Mouse (Mus musculus) CH12.LX (cell line): ENCODE measurements at regions not wholly inside any gene's neighbourhood (a gene's known extent, or its start where the extent isn't known, plus 50 kb on each side); places are given as distances from the start of the nearest gene placed in this dataset.

Experiments used
- DNase-seq: peaks from one replicate; pipeline ENCODE4 v3.0.0-alpha.2; 2013; ENCODE audit errors: extremely low read depth
- H3K27ac ChIP-seq: 2 replicates; pipeline ENCODE4 v1.5.1; 2012; ENCODE audit warnings: low read depth, mild to moderate bottlenecking, control low read depth, moderate library complexity; ENCODE audit not compliant: insufficient read depth
- H3K27me3 ChIP-seq: replicated peaks from 2 replicates; pipeline ENCODE3; 2012; ENCODE audit warnings: inconsistent platforms
- H3K36me3 ChIP-seq, 2 experiments: replicated peaks in 1 of 2; 2 replicates each; pipeline versions ENCODE3 to v1.6.1; 2012; ENCODE audit warnings: inconsistent platforms in 1 of 2, low read length in 1 of 2, mild to moderate bottlenecking in 1 of 2, mixed read lengths in 1 of 2, moderate library complexity in 1 of 2; ENCODE audit not compliant: control insufficient read depth in 1 of 2, insufficient read depth in 1 of 2
- H3K4me1 ChIP-seq, 2 experiments: 2 replicates each; pipeline ENCODE4 v1.6.1; 2012; ENCODE audit warnings: inconsistent platforms in 1 of 2, moderate library complexity in 1 of 2; ENCODE audit not compliant: insufficient read depth in 2 of 2, control insufficient read depth in 1 of 2
- H3K4me2 ChIP-seq: 2 replicates; pipeline ENCODE4 v1.6.1; 2012; ENCODE audit warnings: low read depth, mild to moderate bottlenecking, control low read depth; ENCODE audit not compliant: poor library complexity, insufficient read depth, severe bottlenecking
- H3K4me3 ChIP-seq, 3 experiments: fragments of 150-350 bp in 1 of 3; sonication (generic) in 1 of 3; replicated peaks in 1 of 3; 2 replicates each; pipeline versions ENCODE3 to v1.5.1; 2011 to 2012; ENCODE audit warnings: low read depth in 2 of 3, low read length in 2 of 3, mild to moderate bottlenecking in 2 of 3, moderate library complexity in 2 of 3, control low read depth in 1 of 3, improper control_type of control experiment in 1 of 3, inconsistent platforms in 1 of 3, mixed read lengths in 1 of 3; ENCODE audit not compliant: poor library complexity in 1 of 3
- H3K79me2 ChIP-seq: replicated peaks from 2 replicates; pipeline ENCODE4 v1.6.1; 2012; ENCODE audit warnings: mild to moderate bottlenecking, moderate library complexity; ENCODE audit not compliant: control insufficient read depth, poor library complexity, insufficient read depth, severe bottlenecking; ENCODE audit errors: extremely low read depth
- H3K9ac ChIP-seq: 2 replicates; pipeline ENCODE4 v1.6.1; 2012; ENCODE audit warnings: low read depth, mild to moderate bottlenecking, control low read depth, moderate library complexity; ENCODE audit not compliant: insufficient read depth
- H3K9me3 ChIP-seq: replicated peaks from 2 replicates; pipeline ENCODE3; 2012; ENCODE audit warnings: low read length, inconsistent platforms, mixed read lengths
- CHD1 ChIP-seq: IDR thresholded peaks from 2 replicates; pipeline ENCODE4 v1.6.1; 2012; ENCODE audit warnings: low read depth, low read length, improper control_type of control experiment, inconsistent platforms
- CHD2 ChIP-seq: IDR thresholded peaks from 2 replicates; pipeline ENCODE4 v1.6.1; 2011; ENCODE audit warnings: low read length, improper control_type of control experiment
- E2F4 ChIP-seq: IDR thresholded peaks from 2 replicates; pipeline ENCODE4 v1.6.1; 2011; ENCODE audit warnings: low read depth, low read length, improper control_type of control experiment; ENCODE audit not compliant: insufficient replicate concordance
- ELF1 ChIP-seq: IDR thresholded peaks from 2 replicates; pipeline ENCODE4 v1.6.1; 2014; ENCODE audit warnings: low read depth, mild to moderate bottlenecking, inconsistent platforms, low read length, improper control_type of control experiment
- EP300 ChIP-seq: IDR thresholded peaks from 2 replicates; pipeline ENCODE4 v1.6.1; 2011; ENCODE audit warnings: low read length, improper control_type of control experiment
- GABPA ChIP-seq: IDR thresholded peaks from 2 replicates; pipeline ENCODE4 v1.6.1; 2012; ENCODE audit warnings: low read depth, low read length, improper control_type of control experiment, inconsistent platforms; ENCODE audit not compliant: insufficient replicate concordance
- HCFC1 ChIP-seq: IDR thresholded peaks from 2 replicates; pipeline ENCODE4 v1.6.1; 2012; ENCODE audit warnings: low read depth, mild to moderate bottlenecking, inconsistent platforms, low read length, improper control_type of control experiment
- IRF4 ChIP-seq: IDR thresholded peaks from 2 replicates; pipeline ENCODE4 v1.6.1; 2014; ENCODE audit warnings: low read depth, mild to moderate bottlenecking, inconsistent platforms, low read length, improper control_type of control experiment
- JUN ChIP-seq: IDR thresholded peaks from 2 replicates; pipeline ENCODE4 v1.6.1; 2011; ENCODE audit warnings: low read depth, mild to moderate bottlenecking, low read length, improper control_type of control experiment, moderate library complexity; ENCODE audit not compliant: insufficient read depth
- JUND ChIP-seq: conservative IDR thresholded peaks from 2 replicates; pipeline ENCODE4 v1.6.1; 2011; ENCODE audit warnings: low read depth, low read length, improper control_type of control experiment
- KAT2A ChIP-seq: IDR thresholded peaks from 2 replicates; pipeline ENCODE4 v1.6.1; 2012; ENCODE audit warnings: low read length, improper control_type of control experiment, inconsistent platforms; ENCODE audit not compliant: insufficient replicate concordance
- MAFK ChIP-seq: IDR thresholded peaks from 2 replicates; pipeline ENCODE4 v1.6.1; 2011; ENCODE audit warnings: low read length, improper control_type of control experiment; ENCODE audit not compliant: insufficient replicate concordance
- MAZ ChIP-seq: IDR thresholded peaks from 2 replicates; pipeline ENCODE4 v1.6.1; 2012; ENCODE audit warnings: low read depth, mild to moderate bottlenecking, inconsistent platforms, low read length, improper control_type of control experiment, moderate library complexity
- MEF2A ChIP-seq: IDR thresholded peaks from 2 replicates; pipeline ENCODE4 v1.6.1; 2014; ENCODE audit warnings: low read depth, mild to moderate bottlenecking, inconsistent platforms, low read length, improper control_type of control experiment, borderline replicate concordance
- MXI1 ChIP-seq: IDR thresholded peaks from 2 replicates; pipeline ENCODE4 v1.6.1; 2011; ENCODE audit warnings: mild to moderate bottlenecking, low read depth, low read length, improper control_type of control experiment
- MYC ChIP-seq: IDR thresholded peaks from 2 replicates; pipeline ENCODE4 v1.6.1; 2011; ENCODE audit warnings: low read depth, mild to moderate bottlenecking, improper control_type of control experiment, low read length
- NELFE ChIP-seq: IDR thresholded peaks from 2 replicates; pipeline ENCODE4 v1.6.1; 2011; ENCODE audit warnings: low read depth, low read length, improper control_type of control experiment
- NRF1 ChIP-seq: IDR thresholded peaks from 2 replicates; pipeline ENCODE4 v1.6.1; 2014; ENCODE audit warnings: low read depth, mild to moderate bottlenecking, inconsistent platforms, low read length, improper control_type of control experiment, moderate library complexity
- POLR2A ChIP-seq: IDR thresholded peaks from 2 replicates; pipeline ENCODE4 v1.6.1; 2011; ENCODE audit warnings: low read depth, mild to moderate bottlenecking, improper control_type of control experiment, low read length
- RAD21 ChIP-seq: IDR thresholded peaks from 2 replicates; pipeline ENCODE4 v1.6.1; 2011; ENCODE audit warnings: low read depth, mild to moderate bottlenecking, low read length, improper control_type of control experiment, moderate library complexity
- SIN3A ChIP-seq: IDR thresholded peaks from 2 replicates; pipeline ENCODE4 v1.6.1; 2012; ENCODE audit warnings: low read length, improper control_type of control experiment, inconsistent platforms
- SMC3 ChIP-seq: IDR thresholded peaks from 2 replicates; pipeline ENCODE4 v1.6.1; 2011; ENCODE audit warnings: low read depth, low read length, improper control_type of control experiment
- TCF12 ChIP-seq: IDR thresholded peaks from 2 replicates; pipeline ENCODE4 v1.6.1; 2014; ENCODE audit warnings: low read depth, mild to moderate bottlenecking, inconsistent platforms, low read length, improper control_type of control experiment
- UBTF ChIP-seq: IDR thresholded peaks from 2 replicates; pipeline ENCODE4 v1.6.1; 2012; ENCODE audit warnings: low read depth, mild to moderate bottlenecking, inconsistent platforms, low read length, improper control_type of control experiment, moderate library complexity
- ZKSCAN1 ChIP-seq: IDR thresholded peaks from 2 replicates; pipeline ENCODE4 v1.6.1; 2012; ENCODE audit warnings: low read depth, inconsistent platforms, low read length, improper control_type of control experiment, borderline replicate concordance
- ZMIZ1 ChIP-seq: IDR thresholded peaks from 2 replicates; pipeline ENCODE4 v1.6.1; 2012; ENCODE audit warnings: low read depth, mild to moderate bottlenecking, inconsistent platforms, low read length, improper control_type of control experiment
- ZNF384 ChIP-seq: IDR thresholded peaks from 2 replicates; pipeline ENCODE4 v1.6.1; 2012; ENCODE audit warnings: low read depth, low read length, improper control_type of control experiment, inconsistent platforms
- dilution Hi-C: fragments of 300-500 bp; cut with MboI; formaldehyde crosslinking; loops from 2 replicates; pipeline ENCODE4 v1.14.3; 2020; ENCODE audit warnings: low sequenced_read_pairs; ENCODE audit not compliant: extremely low pct_unique_long_range_greater_than_20kb, extremely low pct_ligation_motif_present
- in situ Hi-C: fragments of 300-500 bp; cut with MboI; formaldehyde crosslinking; loops from 3 replicates; pipeline ENCODE4 v1.14.3; 2019; ENCODE audit warnings: low sequenced_read_pairs, low pct_ligation_motif_present, low pct_unique_long_range_greater_than_20kb, mixed read lengths

- H3K4me3 ChIP-seq: no peak overlapping the region
- no peak overlapping the region for H3K4me2 ChIP-seq
- H3K4me1 ChIP-seq: no peaks in the 10 kb centered on the region
- no peak for TF ChIP-seq ZNF384
- TF ChIP-seq GABPA: no peak
- TF ChIP-seq E2F4: no peak
- TF ChIP-seq MEF2A: no peak
- no peak for TF ChIP-seq IRF4
- TF ChIP-seq CHD1: no peak
- no peak for TF ChIP-seq NRF1
- TF ChIP-seq HCFC1: no peak
- TF ChIP-seq SIN3A: no peak
- no peak for TF ChIP-seq UBTF
- TF ChIP-seq POLR2A: no peak
- no peak for TF ChIP-seq MYC
- no peak for TF ChIP-seq ELF1
- no peak for TF ChIP-seq JUND
- no peak for TF ChIP-seq CHD2
- no peak for TF ChIP-seq MAFK
- TF ChIP-seq KAT2A: no peak
- no peak for TF ChIP-seq EP300
- no peak for TF ChIP-seq SMC3
- no peaks in the 10 kb centered on the region for H3K79me2 ChIP-seq
- dilution Hi-C loops (no loop called here), in situ Hi-C loops (loop anchor here (25.0 kb wide), 1 partner anchor 366 kb away; no protein-coding TSS in a partner anchor)
- H3K36me3 ChIP-seq: no peaks in the 10 kb centered on the region
- no peak overlapping the region for H3K9ac ChIP-seq
- H3K27me3 ChIP-seq: no peaks in the 10 kb centered on the region
- no peaks in the 10 kb centered on the region for H3K9me3 ChIP-seq
- DNase-seq: no peak
- no peak overlapping the region for H3K27ac ChIP-seq
These were observed 81.1 kb upstream of the Tas2r134 start for GRCm38 (mm10) chr2:51546181-51546580.

DNA sequence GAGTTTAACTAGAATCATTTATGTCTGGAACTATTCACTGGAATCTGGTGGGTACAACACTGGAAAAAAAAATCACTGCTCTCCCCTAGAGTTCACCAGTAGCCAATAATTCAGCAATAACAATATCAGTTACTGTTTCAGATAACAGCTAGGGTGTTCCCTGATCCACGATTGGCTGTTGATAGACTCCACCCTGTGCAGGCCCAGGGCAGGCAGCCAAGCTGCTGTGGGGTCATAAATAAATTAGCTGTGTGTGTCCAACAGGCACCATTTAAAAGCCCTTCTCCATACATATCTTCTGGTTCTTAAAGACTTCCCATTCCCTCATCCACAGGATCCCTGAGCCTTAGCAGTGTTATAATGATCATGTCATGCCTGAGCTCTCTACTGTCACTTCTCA, 83.4 kb upstream of the Tas2r134 start:
- Histone ChIP-seq H3K4me2 (no peak overlapping the region), H3K27me3 (no peaks in the 10 kb centered on the region), H3K9ac (no peak overlapping the region), H3K36me3 (no peaks in the 10 kb centered on the region), H3K4me3 (no peak overlapping the region), H3K9me3 (no peaks in the 10 kb centered on the region), H3K79me2 (no peaks in the 10 kb centered on the region), H3K27ac (no peak overlapping the region), H3K4me1 (no peaks in the 10 kb centered on the region)
- TF ChIP-seq UBTF (no peak), NELFE (no peak), MAZ (no peak), ZKSCAN1 (no peak), MXI1 (no peak), ZMIZ1 (no peak), TCF12 (no peak), NRF1 (no peak), E2F4 (no peak), EP300 (no peak), JUN (no peak), MAFK (no peak), RAD21 (no peak)
- in situ Hi-C loops (loop anchor here (25.0 kb wide), 1 partner anchor 368 kb away; no protein-coding TSS in a partner anchor), dilution Hi-C loops (no loop called here)
- DNase-seq: no peak
